Mouse (Mus musculus) hindbrain, embryonic 11.5 days (tissue): ENCODE measurements around the gene Phf21b. TPM values are rescaled to one million over a fixed set of nuclear protein-coding genes. Genes with fewer than 3 reads are reported as not detected.
A peak's percentile ranks its signal among the peaks of the same experiment; 100 is the strongest.

ENCODE experiments used
- ATAC-seq: fragments of 200-750 bp; cut with Nextera tagmentation; 2 replicates; pipeline ENCODE4 v1.8.0; 2017; ENCODE audit warnings: mild to moderate bottlenecking, moderate TSS enrichment, moderate library complexity; ENCODE audit not compliant: low FRiP score
- DNase-seq: peaks from one replicate; pipeline ENCODE4 v3.0.0-alpha.2; 2015; ENCODE audit warnings: low spot score
- H3K27ac ChIP-seq: fragments of 300-500 bp; sonication (generic); 2 replicates; pipeline ENCODE4 v1.5.1; 2014; ENCODE audit warnings: mild to moderate bottlenecking, low read depth, low read length
- H3K27me3 ChIP-seq: fragments of 300-500 bp; sonication (generic); 2 replicates; pipeline ENCODE4 v1.6.1; 2014; ENCODE audit warnings: mild to moderate bottlenecking, low read length, moderate library complexity, mixed read lengths; ENCODE audit not compliant: control insufficient read depth, insufficient read depth
- H3K36me3 ChIP-seq: fragments of 300-500 bp; sonication (generic); 2 replicates; pipeline ENCODE4 v1.6.1; 2014; ENCODE audit warnings: mild to moderate bottlenecking, low read length, moderate library complexity, mixed read lengths; ENCODE audit not compliant: control insufficient read depth, insufficient read depth
- H3K4me1 ChIP-seq: fragments of 300-500 bp; sonication (generic); replicated peaks from 2 replicates; pipeline ENCODE4 v1.6.1; 2014; ENCODE audit warnings: low read length, mixed read lengths; ENCODE audit not compliant: control insufficient read depth, insufficient read depth
- H3K4me2 ChIP-seq: fragments of 300-500 bp; sonication (generic); replicated peaks from 2 replicates; pipeline ENCODE4 v1.6.1; 2014; ENCODE audit warnings: mild to moderate bottlenecking, low read depth, low read length
- H3K4me3 ChIP-seq: fragments of 300-500 bp; sonication (generic); 2 replicates; pipeline ENCODE4 v1.5.1; 2014; ENCODE audit warnings: low read depth, low read length
- H3K9ac ChIP-seq: fragments of 300-500 bp; sonication (generic); 2 replicates; pipeline ENCODE4 v1.6.1; 2014; ENCODE audit warnings: low read depth, low read length
- H3K9me3 ChIP-seq: fragments of 300-500 bp; sonication (generic); 2 replicates; pipeline ENCODE4 v1.6.1; 2016; ENCODE audit warnings: low read length; ENCODE audit not compliant: control insufficient read depth
- WGBS: fragments of 180-500 bp; shearing (Covaris S2); extraction: QIAGEN DNeasy Blood & Tissue Kit; methylation state at CpG from one replicate; pipeline ENCODE4 v1.1.7; 2014; 5-methylcytosine and 5-hydroxymethylcytosine counted together
- polyA plus RNA-seq: library from polyadenylated mRNA; unstranded; fragments of >200 nt; fragmentation: Nextera tagmentation; extraction: Ambion mirVana; gene quantifications from 2 replicates; pipeline ENCODE4 v1.2.1, GENCODE M21; 2014

The Phf21b gene
- polyA plus RNA-seq, 1 experiment from 2014 or later: 44.1 TPM

- H3K9ac ChIP-seq: peak overlapping the region; percentile 53
- peak overlapping the region; percentile 53 for H3K4me2 ChIP-seq
- ATAC-seq: 0 out of 2 replicates have a peak, but pooled peaks have one; percentile 42
- H3K36me3 ChIP-seq: no peaks in the 10 kb centered on the region
- H3K4me1 ChIP-seq: 0 out of 2 replicates have a peak, but pooled peaks cover 3% of the 10 kb centered on the region
- no peaks in the 10 kb centered on the region for H3K9me3 ChIP-seq
- H3K27ac ChIP-seq: no peak overlapping the region
- peaks cover 4% of the 10 kb centered on the region for H3K27me3 ChIP-seq
- 1% methylated on average over 22 of the region's 22 CpGs for WGBS
- peak; percentile 56 for DNase-seq
- peak overlapping the region; percentile 25 for H3K4me3 ChIP-seq
Measured at GRCm38 (mm10) chr15:84756426-84756825, 99.4 kb downstream of the Phf21b start.

DNA sequence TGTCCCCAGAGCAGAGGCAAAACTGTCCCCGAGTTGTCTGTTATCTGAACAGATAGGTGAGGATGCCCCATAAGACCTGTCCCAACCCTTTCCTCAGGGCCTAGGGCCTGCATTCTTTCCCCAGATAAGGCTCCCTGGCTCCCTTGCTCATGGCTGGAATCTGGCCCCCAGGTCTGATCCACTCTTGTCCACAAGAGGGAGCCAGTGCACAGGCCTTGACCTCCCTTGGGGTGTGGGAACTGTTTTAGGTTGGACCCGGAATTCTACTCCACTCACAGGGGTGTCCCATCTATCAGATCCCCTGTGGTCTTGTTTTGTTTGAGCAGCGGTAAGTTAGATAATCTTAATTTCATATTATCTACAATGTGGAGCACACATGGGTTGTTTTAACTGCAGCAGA lies 100.9 kb downstream of the Phf21b start:
- no peaks in the 10 kb centered on the region for H3K9me3 ChIP-seq
- H3K4me3 ChIP-seq: no peak overlapping the region
- WGBS: 10% methylated on average over 3 of the region's 3 CpGs
- no peak overlapping the region for H3K27ac ChIP-seq
- H3K4me1 ChIP-seq: 0 out of 2 replicates have a peak, but pooled peaks cover 3% of the 10 kb centered on the region
- ATAC-seq (peak; percentile 60; the same call in 1 of the 2 replicates), DNase-seq (peak; percentile 90)
- no peak overlapping the region for H3K4me2 ChIP-seq
- peaks cover 4% of the 10 kb centered on the region for H3K27me3 ChIP-seq
- H3K9ac ChIP-seq: no peak overlapping the region
- H3K36me3 ChIP-seq: no peaks in the 10 kb centered on the region

- Histone ChIP-seq H3K4me3 (no peak overlapping the region), H3K27ac (no peak overlapping the region), H3K36me3 (no peaks in the 10 kb centered on the region), H3K27me3 (no peaks in the 10 kb centered on the region), H3K9me3 (no peaks in the 10 kb centered on the region), H3K4me2 (no peak overlapping the region), H3K9ac (no peak overlapping the region), H3K4me1 (no peaks in the 10 kb centered on the region)
- DNase-seq (no peak), ATAC-seq (no peak)
- WGBS: 92% methylated on average over 4 of the region's 4 CpGs
Measured at GRCm38 (mm10) chr15:84745831-84746230, 110.0 kb downstream of the Phf21b start.

DNA sequence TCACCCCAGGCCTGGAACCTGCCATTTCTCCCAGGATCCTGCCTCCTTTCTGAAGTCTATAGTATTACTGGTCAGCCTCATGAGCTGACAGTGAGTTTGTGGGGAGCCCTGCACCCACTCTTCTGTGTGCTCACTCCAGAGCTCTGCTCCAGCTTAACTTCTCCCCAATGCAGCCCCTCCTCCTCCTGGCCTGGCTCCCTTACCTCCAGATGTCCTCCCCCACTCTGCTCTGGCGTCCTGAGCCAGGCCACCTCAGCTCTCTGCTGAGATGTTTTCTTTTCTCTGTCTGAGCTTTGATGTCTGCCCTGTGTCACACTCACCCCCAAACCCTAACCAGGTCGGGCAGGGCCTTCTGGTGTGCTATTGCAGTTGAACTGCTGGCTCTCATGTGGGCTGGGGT lies 111.5 kb downstream of the Phf21b start:
- H3K9me3 ChIP-seq: no peaks in the 10 kb centered on the region
- 14% methylated on average over 2 of the region's 2 CpGs for WGBS
- H3K36me3 ChIP-seq: no peaks in the 10 kb centered on the region
- H3K4me3 ChIP-seq: no peak overlapping the region
- H3K27me3 ChIP-seq: no peaks in the 10 kb centered on the region
- H3K4me2 ChIP-seq: no peak overlapping the region
- no peaks in the 10 kb centered on the region for H3K4me1 ChIP-seq
- H3K9ac ChIP-seq: no peak overlapping the region
- ATAC-seq (no peak), DNase-seq (no peak)
- H3K27ac ChIP-seq: no peak overlapping the region

DNA sequence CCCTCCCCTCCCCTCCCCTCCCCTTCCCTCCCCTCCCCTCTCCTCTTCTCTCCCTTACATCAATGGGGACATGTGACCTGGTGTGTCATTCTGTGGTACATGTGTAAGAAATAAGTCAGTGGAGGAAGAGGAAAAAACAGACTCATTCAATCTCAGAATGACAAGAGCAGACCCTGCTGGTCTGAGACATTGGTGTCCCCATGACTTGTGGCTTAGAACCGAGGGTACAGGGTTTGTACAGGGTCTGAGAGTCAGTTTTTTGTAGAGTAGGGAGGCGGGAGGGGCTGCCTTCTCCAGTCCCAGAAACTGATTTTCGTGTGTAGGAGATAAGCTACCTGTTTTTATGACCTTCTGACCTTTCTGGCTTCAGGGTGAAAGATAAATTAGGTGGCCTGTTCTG lies 112.5 kb downstream of the Phf21b start:
- Histone ChIP-seq H3K4me1 (no peaks in the 10 kb centered on the region), H3K27ac (no peak overlapping the region), H3K36me3 (no peaks in the 10 kb centered on the region), H3K4me3 (no peak overlapping the region), H3K9me3 (no peaks in the 10 kb centered on the region), H3K27me3 (no peaks in the 10 kb centered on the region), H3K4me2 (no peak overlapping the region), H3K9ac (no peak overlapping the region)
- ATAC-seq (no peak), DNase-seq (no peak)
- 17% methylated on average over 3 of the region's 3 CpGs for WGBS

DNA sequence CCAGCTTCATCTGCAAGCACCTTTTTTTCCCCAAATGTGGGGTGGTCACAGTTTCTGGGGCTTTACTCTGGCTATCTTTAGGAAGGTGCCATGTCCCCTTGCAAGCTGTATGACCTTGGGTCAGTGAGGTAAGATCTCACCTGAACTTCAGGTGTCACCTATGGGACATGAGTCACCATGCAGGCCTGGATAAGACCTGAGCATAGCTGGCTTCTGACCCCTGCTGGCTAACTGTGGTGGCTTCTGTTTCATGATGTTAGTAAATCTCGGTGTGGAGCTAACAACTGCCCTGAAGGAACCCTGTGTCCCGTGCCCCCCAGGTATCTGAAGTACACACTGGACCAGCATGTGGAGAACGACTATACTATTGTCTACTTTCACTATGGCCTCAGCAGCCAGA lies 114.3 kb downstream of the Phf21b start:
- Histone ChIP-seq H3K4me1 (no peaks in the 10 kb centered on the region), H3K27ac (no peak overlapping the region), H3K4me3 (no peak overlapping the region), H3K27me3 (no peaks in the 10 kb centered on the region), H3K36me3 (no peaks in the 10 kb centered on the region), H3K4me2 (no peak overlapping the region), H3K9ac (no peak overlapping the region), H3K9me3 (no peaks in the 10 kb centered on the region)
- 85% methylated on average over 3 of the region's 3 CpGs for WGBS
- ATAC-seq: no peak
- no peak for DNase-seq

DNA sequence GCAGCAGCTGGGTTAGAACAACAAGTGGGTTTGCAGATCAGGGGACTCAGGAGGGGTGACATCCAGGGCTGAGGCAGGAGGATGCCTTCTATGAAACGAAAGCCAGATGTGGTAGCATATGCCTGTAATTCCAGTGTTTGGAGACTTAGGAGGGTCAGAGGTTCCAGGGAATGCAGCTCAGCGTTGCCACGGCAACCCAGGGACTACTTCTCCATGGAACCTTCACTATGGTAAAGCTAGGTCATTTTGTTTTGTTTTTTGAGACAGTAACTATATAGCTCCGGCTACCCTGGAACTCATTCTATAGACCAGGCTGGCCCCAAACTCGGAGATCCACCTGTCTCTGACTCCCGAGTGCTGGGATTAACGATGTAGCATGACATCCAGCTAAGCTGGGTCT lies 117.6 kb downstream of the Phf21b start:
- Histone ChIP-seq H3K27ac (no peak overlapping the region), H3K9me3 (no peaks in the 10 kb centered on the region), H3K9ac (no peak overlapping the region), H3K4me3 (no peak overlapping the region), H3K4me1 (no peaks in the 10 kb centered on the region), H3K36me3 (no peaks in the 10 kb centered on the region), H3K27me3 (no peaks in the 10 kb centered on the region), H3K4me2 (no peak overlapping the region)
- ATAC-seq: no peak
- no peak for DNase-seq
- 85% methylated on average over 7 of the region's 7 CpGs for WGBS

GRCm38 (mm10) chr15:84736994-84737346 lies 118.9 kb downstream of the Phf21b start:
- Histone ChIP-seq H3K4me1 (no peaks in the 10 kb centered on the region), H3K9me3 (no peaks in the 10 kb centered on the region)
- ATAC-seq: no peak

GRCm38 (mm10) chr15:84736346-84736993 lies 119.4 kb downstream of the Phf21b start:
- no peaks in the 10 kb centered on the region for H3K4me1 ChIP-seq
- ATAC-seq: no peak
- no peaks in the 10 kb centered on the region for H3K9me3 ChIP-seq
- DNase-seq: no peak
- 69% methylated on average over 11 of the region's 11 CpGs for WGBS
- no peak overlapping the region for H3K4me3 ChIP-seq
- no peak overlapping the region for H3K4me2 ChIP-seq
- H3K36me3 ChIP-seq: no peaks in the 10 kb centered on the region
- no peak overlapping the region for H3K27ac ChIP-seq
- H3K27me3 ChIP-seq: no peaks in the 10 kb centered on the region
- no peak overlapping the region for H3K9ac ChIP-seq

More at GRCm38 (mm10) chr15:84736994-84737346, 118.9 kb downstream of the Phf21b start:
- no peak for DNase-seq
- no peak overlapping the region for H3K4me2 ChIP-seq
- no peak overlapping the region for H3K9ac ChIP-seq
- H3K27me3 ChIP-seq: no peaks in the 10 kb centered on the region
- H3K4me3 ChIP-seq: no peak overlapping the region
- WGBS: 39% methylated on average over 2 of the region's 4 CpGs
- H3K27ac ChIP-seq: no peak overlapping the region
- H3K36me3 ChIP-seq: no peaks in the 10 kb centered on the region
